Mouse (Mus musculus) heart, embryonic 10.5 days (tissue): ENCODE data around the gene Uxt. TPM values are rescaled to one million over a fixed set of nuclear protein-coding genes. Genes with fewer than 3 reads are reported as not detected.

ENCODE experiments used
- DNase-seq: peaks from one replicate; pipeline ENCODE4 v3.0.0-alpha.2; 2017; ENCODE audit warnings: low spot score
- H3K27ac ChIP-seq: fragments of 300-500 bp; sonication (generic); 2 replicates; pipeline ENCODE4 v1.5.1; 2016; ENCODE audit warnings: mild to moderate bottlenecking
- H3K27me3 ChIP-seq: fragments of 300-500 bp; sonication (generic); 2 replicates; pipeline ENCODE4 v1.6.1; 2016; ENCODE audit warnings: mild to moderate bottlenecking; ENCODE audit not compliant: poor library complexity, insufficient read depth, severe bottlenecking
- H3K36me3 ChIP-seq: fragments of 300-500 bp; sonication (generic); 2 replicates; pipeline ENCODE4 v1.6.1; 2016; ENCODE audit warnings: mild to moderate bottlenecking, moderate library complexity
- H3K4me1 ChIP-seq: fragments of 300-500 bp; sonication (generic); 2 replicates; pipeline ENCODE4 v1.6.1; 2016; ENCODE audit warnings: mild to moderate bottlenecking
- H3K4me3 ChIP-seq: fragments of 300-500 bp; sonication (generic); 2 replicates; pipeline ENCODE4 v1.5.1; 2016; ENCODE audit warnings: mild to moderate bottlenecking, moderate library complexity
- H3K9me3 ChIP-seq: fragments of 300-500 bp; sonication (generic); 2 replicates; pipeline ENCODE4 v1.6.1; 2016; ENCODE audit warnings: mild to moderate bottlenecking, moderate library complexity
- WGBS: fragments of 180-500 bp; shearing (Covaris S2); methylation state at CpG from one replicate; pipeline ENCODE4 v1.1.7; 2016; 5-methylcytosine and 5-hydroxymethylcytosine counted together
- polyA plus RNA-seq: library from polyadenylated mRNA; unstranded; fragments of >200 nt; fragmentation: Nextera tagmentation; extraction: Ambion mirVana; gene quantifications from 2 replicates; pipeline ENCODE4 v1.2.1, GENCODE M21; 2016

Uxt gene
- polyA plus RNA-seq: 63.1 and 65.5 TPM in 2 replicates

- Histone ChIP-seq H3K4me3 (peak within 1 kb of the TSS; percentile 62), H3K36me3 (peaks cover 3% of the 10 kb centered on the region; the same call in 1 of the 2 replicates), H3K9me3 (no peaks in the 10 kb centered on the region), H3K4me1 (no peaks in the 10 kb centered on the region), H3K27me3 (no peaks in the 10 kb centered on the region), H3K27ac (peak within 1 kb of the TSS; percentile 78)
- 19% methylated on average over 56 of the region's 57 CpGs for WGBS
- peak; percentile 96 for DNase-seq
These were observed at the start of gene Uxt for GRCm38 (mm10) chrX:20961477-20962378. TSS of gene Uxt (minus strand) at chrX:20962017.

GRCm38 (mm10) chrX:20980901-20981300, 19.1 kb upstream of the Uxt start:
- WGBS: 68% methylated on average over 1 of the region's 1 CpGs
- H3K4me3 ChIP-seq: no peak overlapping the region
- no peak overlapping the region for H3K27ac ChIP-seq
- no peaks in the 10 kb centered on the region for H3K27me3 ChIP-seq
- DNase-seq: no peak
- no peaks in the 10 kb centered on the region for H3K9me3 ChIP-seq
- H3K4me1 ChIP-seq: no peaks in the 10 kb centered on the region
- peaks cover 6% of the 10 kb centered on the region; the same call in 1 of the 2 replicates for H3K36me3 ChIP-seq

GRCm38 (mm10) chrX:20950191-20950880, 11.5 kb downstream of the Uxt start, which contains the start of gene Elk1:
TSS of gene Elk1 (minus strand) at chrX:20950608.
- 14% methylated on average over 28 of the region's 30 CpGs for WGBS
- Histone ChIP-seq H3K27ac (peak within 1 kb of the TSS; percentile 87), H3K27me3 (no peaks in the 10 kb centered on the region), H3K36me3 (no peaks in the 10 kb centered on the region), H3K9me3 (no peaks in the 10 kb centered on the region), H3K4me3 (peak within 1 kb of the TSS; percentile 65), H3K4me1 (no peaks in the 10 kb centered on the region)
- peak; percentile 94 for DNase-seq

DNA sequence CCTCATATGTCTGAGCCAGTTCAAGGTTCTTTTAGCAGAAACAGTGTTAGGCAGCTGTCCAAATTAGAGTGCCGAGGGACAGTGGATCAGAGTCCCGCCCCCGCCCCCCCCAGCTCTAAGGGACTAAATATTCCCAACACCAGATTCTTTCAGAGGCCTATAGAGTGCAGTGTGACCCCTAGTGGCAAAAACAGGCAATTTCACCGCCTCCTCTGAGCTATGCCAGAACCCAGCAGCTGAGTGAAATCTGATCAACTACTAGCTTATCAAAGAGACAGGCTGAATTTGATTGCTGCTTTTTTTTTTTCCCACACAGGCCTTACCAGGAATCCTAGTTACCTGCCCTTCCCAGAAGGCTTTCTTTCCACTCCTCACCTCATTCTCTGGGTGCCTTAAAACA, 15.8 kb downstream of the Uxt start:
- Histone ChIP-seq H3K4me1 (no peaks in the 10 kb centered on the region), H3K36me3 (peaks cover 3% of the 10 kb centered on the region; the same call in 1 of the 2 replicates), H3K4me3 (no peak overlapping the region), H3K27ac (no peak overlapping the region), H3K9me3 (no peaks in the 10 kb centered on the region), H3K27me3 (no peaks in the 10 kb centered on the region)
- 15% methylated on average over 4 of the region's 4 CpGs for WGBS
- no peak for DNase-seq

DNA sequence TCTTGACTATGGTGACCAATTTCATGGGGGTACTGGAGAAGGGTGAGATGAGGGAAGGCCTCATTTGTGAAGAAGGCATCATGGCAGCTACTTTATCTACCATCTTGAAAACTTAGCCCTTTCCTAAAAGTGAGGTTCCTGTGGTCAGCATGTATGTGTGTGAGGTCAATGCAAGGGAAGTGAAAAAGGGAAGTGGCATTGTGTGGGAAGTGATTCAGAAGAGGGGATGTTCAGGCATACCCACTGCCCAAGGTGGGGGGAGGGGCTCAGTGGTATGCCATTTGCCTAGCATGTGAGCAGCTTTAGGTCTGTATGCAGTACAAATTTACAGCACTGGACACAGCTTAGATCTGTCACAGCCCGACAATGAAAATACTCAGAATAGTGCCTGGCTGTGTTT, 29.9 kb downstream of the Uxt start:
- H3K9me3 ChIP-seq: no peaks in the 10 kb centered on the region
- no peaks in the 10 kb centered on the region for H3K4me1 ChIP-seq
- H3K27me3 ChIP-seq: no peaks in the 10 kb centered on the region
- no peak for DNase-seq
- peaks cover 31% of the 10 kb centered on the region; the same call in 1 of the 2 replicates for H3K36me3 ChIP-seq
- H3K27ac ChIP-seq: no peak overlapping the region
- no peak overlapping the region for H3K4me3 ChIP-seq
- WGBS: 97% methylated on average over 1 of the region's 1 CpGs

- Histone ChIP-seq H3K9me3 (no peaks in the 10 kb centered on the region), H3K27ac (no peak within 1 kb of the TSS), H3K27me3 (no peaks in the 10 kb centered on the region), H3K4me3 (no peak within 1 kb of the TSS), H3K4me1 (no peaks in the 10 kb centered on the region), H3K36me3 (peaks cover 27% of the 10 kb centered on the region; the same call in 1 of the 2 replicates)
- DNase-seq: no peak
- WGBS: 80% methylated on average over 1 of the region's 1 CpGs
These were observed 30.5 kb downstream of the Uxt start, which contains the start of gene Cfp for GRCm38 (mm10) chrX:20931364-20931763. TSS of gene Cfp (minus strand) at chrX:20931555.

DNA sequence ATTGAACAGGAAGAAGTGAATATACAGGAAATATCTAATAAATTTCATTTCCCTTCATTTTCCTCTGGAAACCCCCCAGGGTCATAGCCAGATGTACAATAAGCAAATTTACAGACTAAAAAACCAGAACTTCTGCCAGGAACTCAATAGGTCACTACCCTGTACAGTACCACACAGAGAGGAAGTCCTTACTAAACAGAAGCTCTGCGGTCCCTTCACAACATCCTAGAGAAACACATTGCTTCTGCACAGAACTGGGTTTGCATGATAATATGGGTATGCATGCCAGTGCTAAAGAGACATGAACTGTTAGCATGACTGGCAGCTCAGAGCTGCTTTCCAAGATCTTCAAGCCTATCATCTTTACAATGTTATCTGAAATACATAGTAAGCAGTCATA, 32.0 kb downstream of the Uxt start:
- H3K9me3 ChIP-seq: no peaks in the 10 kb centered on the region
- no peaks in the 10 kb centered on the region for H3K4me1 ChIP-seq
- no peak overlapping the region for H3K27ac ChIP-seq
- no peak for DNase-seq
- H3K4me3 ChIP-seq: no peak overlapping the region
- 90% methylated on average over 1 of the region's 1 CpGs for WGBS
- H3K27me3 ChIP-seq: no peaks in the 10 kb centered on the region
- H3K36me3 ChIP-seq: peaks cover 13% of the 10 kb centered on the region; the same call in 1 of the 2 replicates

- Histone ChIP-seq H3K27me3 (peaks cover 14% of the 10 kb centered on the region; the same call in 1 of the 2 replicates), H3K4me3 (no peak overlapping the region), H3K4me1 (peaks cover 7% of the 10 kb centered on the region), H3K27ac (no peak overlapping the region), H3K36me3 (peaks cover 12% of the 10 kb centered on the region; the same call in 1 of the 2 replicates), H3K9me3 (no peaks in the 10 kb centered on the region)
- DNase-seq: no peak
These were observed 36.8 kb downstream of the Uxt start for GRCm38 (mm10) chrX:20924976-20925375.

DNA sequence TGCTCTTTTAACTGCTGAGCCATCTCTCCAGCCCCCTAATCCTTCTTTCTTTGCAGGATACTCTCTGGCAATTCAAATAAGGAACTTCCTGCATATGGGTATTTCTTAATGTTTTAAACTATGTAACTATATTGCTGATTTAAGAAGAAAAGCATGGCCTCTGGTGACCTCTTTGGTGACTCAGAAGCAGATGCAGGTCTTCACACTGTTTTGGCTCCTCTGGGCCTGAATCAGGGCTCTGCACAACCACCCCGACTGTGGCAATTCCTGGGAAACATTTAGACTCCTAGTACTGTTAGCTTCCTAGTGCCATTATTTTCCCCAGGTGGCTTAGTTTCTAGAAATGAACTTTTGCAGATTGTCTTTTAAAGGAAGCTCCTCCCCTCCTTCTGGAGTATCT, 38.3 kb downstream of the Uxt start:
- Histone ChIP-seq H3K27ac (no peak overlapping the region), H3K36me3 (peaks cover 12% of the 10 kb centered on the region; the same call in 1 of the 2 replicates), H3K4me1 (peaks cover 7% of the 10 kb centered on the region), H3K9me3 (no peaks in the 10 kb centered on the region), H3K27me3 (peaks cover 18% of the 10 kb centered on the region; the same call in 1 of the 2 replicates), H3K4me3 (no peak overlapping the region)
- 64% methylated on average over 1 of the region's 1 CpGs for WGBS
- DNase-seq: no peak

GRCm38 (mm10) chrX:20921366-20921765, 40.5 kb downstream of the Uxt start:
- peaks cover 18% of the 10 kb centered on the region; the same call in 1 of the 2 replicates for H3K27me3 ChIP-seq
- WGBS: 37% methylated on average over 5 of the region's 5 CpGs
- peak overlapping the region; percentile 55 for H3K4me3 ChIP-seq
- no peaks in the 10 kb centered on the region for H3K36me3 ChIP-seq
- H3K27ac ChIP-seq: no peak overlapping the region
- H3K4me1 ChIP-seq: peaks cover 7% of the 10 kb centered on the region
- DNase-seq: no peak
- H3K9me3 ChIP-seq: no peaks in the 10 kb centered on the region

GRCm38 (mm10) chrX:20920844-20921364, 40.9 kb downstream of the Uxt start, which contains the start of gene Syn1:
TSS of gene Syn1 (minus strand) at chrX:20921004.
- peaks cover 7% of the 10 kb centered on the region for H3K4me1 ChIP-seq
- H3K36me3 ChIP-seq: no peaks in the 10 kb centered on the region
- WGBS: 9% methylated on average over 44 of the region's 44 CpGs
- no peak within 1 kb of the TSS for H3K27ac ChIP-seq
- DNase-seq: peak; percentile 86
- peaks cover 18% of the 10 kb centered on the region; the same call in 1 of the 2 replicates for H3K27me3 ChIP-seq
- H3K9me3 ChIP-seq: no peaks in the 10 kb centered on the region
- peak within 1 kb of the TSS; percentile 55 for H3K4me3 ChIP-seq

DNA sequence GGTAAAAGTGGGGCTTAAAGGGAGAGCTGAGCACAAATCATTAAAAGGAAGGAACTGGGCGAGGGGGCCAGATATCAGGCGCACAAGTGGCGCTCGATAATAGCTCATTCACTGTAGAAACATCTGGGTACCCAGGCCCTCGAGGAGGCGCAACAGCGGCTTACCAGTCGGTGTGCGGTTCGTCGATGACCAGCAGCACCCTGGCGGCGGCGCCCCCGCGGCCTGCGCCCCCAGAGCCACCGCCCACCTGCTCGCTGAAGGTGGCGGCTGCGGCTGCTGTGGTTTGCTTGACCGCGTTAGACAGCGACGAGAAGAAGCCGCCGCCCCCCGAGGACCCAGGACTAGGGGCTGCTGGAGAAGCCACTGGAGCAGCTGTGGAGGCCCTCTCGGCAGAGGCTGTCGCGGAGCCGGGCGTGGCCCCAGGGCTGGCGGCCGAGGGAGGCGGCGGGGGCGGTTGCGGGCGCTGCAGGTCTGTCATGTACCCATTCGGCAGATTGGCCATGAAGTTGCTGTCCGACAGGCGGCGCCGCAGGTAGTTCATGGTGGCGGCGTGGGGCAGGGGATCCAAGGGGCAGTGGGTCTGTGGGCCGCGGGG, 41.5 kb downstream of the Uxt start:
- Histone ChIP-seq H3K9me3 (no peaks in the 10 kb centered on the region), H3K27me3 (peaks cover 18% of the 10 kb centered on the region; the same call in 1 of the 2 replicates), H3K4me1 (peaks cover 7% of the 10 kb centered on the region), H3K27ac (no peak overlapping the region), H3K36me3 (no peaks in the 10 kb centered on the region), H3K4me3 (peak overlapping the region; percentile 55)
- whole genome bisulfite sequencing: 11% methylated on average over 49 of the region's 49 CpGs
- DNase-seq: no peak
